Mouse (Mus musculus) kidney, adult 2 months (tissue): Measurements from ENCODE around the gene Cers6. TPM values are rescaled to one million over a fixed set of nuclear protein-coding genes. Genes with fewer than 3 reads are reported as not detected.

ENCODE experiments used
- DNase-seq: peaks from one replicate; pipeline ENCODE4 v3.0.0; 2021
- H3K27ac ChIP-seq: fragments of 200-500 bp; 2 replicates; pipeline ENCODE4 v1.5.1; 2012; ENCODE audit warnings: low read depth, low read length, control low read depth, inconsistent platforms; ENCODE audit not compliant: insufficient read depth
- H3K27me3 ChIP-seq: fragments of 200-500 bp; replicated peaks from 2 replicates; pipeline ENCODE4 v1.6.1; 2012; ENCODE audit warnings: mild to moderate bottlenecking, moderate library complexity, low read length, inconsistent platforms; ENCODE audit not compliant: control insufficient read depth, insufficient read depth
- H3K36me3 ChIP-seq: fragments of 200-500 bp; 2 replicates; pipeline ENCODE4 v1.6.1; 2012; ENCODE audit warnings: mild to moderate bottlenecking, moderate library complexity, low read length, inconsistent platforms; ENCODE audit not compliant: control insufficient read depth, insufficient read depth
- H3K4me1 ChIP-seq: fragments of 200-500 bp; 2 replicates; pipeline ENCODE4 v1.6.1; 2011; ENCODE audit warnings: low read length; ENCODE audit not compliant: control insufficient read depth, insufficient read depth
- H3K4me3 ChIP-seq: fragments of 200-500 bp; 2 replicates; pipeline ENCODE4 v1.5.1; 2011; ENCODE audit warnings: mild to moderate bottlenecking, low read depth, low read length, control low read depth; ENCODE audit not compliant: insufficient read depth
- CTCF ChIP-seq: fragments of 200-500 bp; conservative IDR thresholded peaks from 2 replicates; pipeline ENCODE4 v1.5.1; 2011; ENCODE audit warnings: low read depth, mild to moderate bottlenecking, control low read depth, low read length, moderate library complexity, mixed read lengths; ENCODE audit not compliant: insufficient read depth, insufficient read length
- POLR2A ChIP-seq: fragments of 200-500 bp; IDR thresholded peaks from one replicate; pipeline ENCODE4 v1.6.1; 2011; ENCODE audit warnings: low read depth, low read length, control low read depth
- WGBS: fragments of 180-500 bp; shearing (Covaris S2); methylation state at CpG from one replicate; pipeline ENCODE4 v1.1.7; 2018; 5-methylcytosine and 5-hydroxymethylcytosine counted together
- polyA plus RNA-seq: library from polyadenylated mRNA; depleted of rRNA; stranded (reverse); fragments of >200 nt; gene quantifications from 2 replicates; pipeline ENCODE4 v1.2.3, GENCODE M21; 2012

Cers6 gene
- polyA plus RNA-seq, 1 experiment = 11.1 TPM

DNA sequence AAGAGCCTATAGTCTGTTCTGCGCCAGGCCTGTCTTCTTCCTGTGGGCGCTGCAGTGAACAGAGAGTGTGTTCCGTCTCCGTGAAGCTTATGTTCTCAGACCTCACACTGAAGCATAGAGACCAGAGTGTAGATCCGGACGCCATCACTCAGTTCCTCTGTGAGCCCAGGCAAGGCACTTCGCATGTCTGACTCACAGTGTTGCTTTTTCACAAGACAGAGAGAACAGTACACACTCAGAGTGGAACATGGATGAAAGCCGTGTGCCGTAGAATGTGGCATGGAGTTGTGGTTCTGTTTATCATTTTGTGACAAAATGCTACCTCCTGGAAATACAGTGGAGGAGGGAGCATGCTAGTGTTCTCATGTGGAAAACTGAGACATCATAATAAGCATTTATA is 120.1 kb downstream of the Cers6 start:
- no peak overlapping the region for H3K4me3 ChIP-seq
- TF ChIP-seq CTCF (no peak), POLR2A (no peak)
- no peak for DNase-seq
- no peak overlapping the region for H3K27ac ChIP-seq
- no peaks in the 10 kb centered on the region for H3K4me1 ChIP-seq
- no peaks in the 10 kb centered on the region for H3K36me3 ChIP-seq
- H3K27me3 ChIP-seq = no peaks in the 10 kb centered on the region
- WGBS = 92% methylated on average over 9 of the region's 9 CpGs

GRCm38 (mm10) chr2:68981756-68982409 is 120.6 kb downstream of the Cers6 start:
- no peak for DNase-seq
- Histone ChIP-seq H3K36me3 (no peaks in the 10 kb centered on the region), H3K4me1 (no peaks in the 10 kb centered on the region), H3K4me3 (no peak overlapping the region), H3K27me3 (no peaks in the 10 kb centered on the region), H3K27ac (no peak overlapping the region)
- TF ChIP-seq POLR2A (no peak), CTCF (no peak)
- 82% methylated on average over 11 of the region's 11 CpGs for WGBS

DNA sequence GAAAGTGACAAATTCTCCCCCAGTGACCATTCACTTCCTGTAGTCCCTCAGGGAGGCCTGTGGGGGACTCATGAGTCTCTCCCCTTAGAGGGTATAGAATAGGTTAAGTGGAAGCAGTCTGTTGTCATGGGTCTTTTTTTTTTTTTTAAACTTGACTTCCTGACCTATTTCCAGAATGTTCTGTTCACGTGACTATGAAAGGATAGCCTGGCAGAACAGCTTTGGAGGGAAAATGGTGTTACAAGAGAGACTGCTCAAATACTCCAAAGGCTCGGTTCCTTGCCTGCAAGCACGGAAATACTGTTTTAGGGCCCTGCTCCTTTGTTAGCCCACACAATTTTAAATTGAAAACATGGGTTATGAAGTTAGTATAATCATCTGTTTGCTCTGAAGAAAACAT is 121.7 kb downstream of the Cers6 start:
- Histone ChIP-seq H3K4me3 (no peak overlapping the region), H3K27me3 (no peaks in the 10 kb centered on the region), H3K36me3 (no peaks in the 10 kb centered on the region), H3K4me1 (no peaks in the 10 kb centered on the region), H3K27ac (no peak overlapping the region)
- DNase-seq = no peak
- 86% methylated on average over 3 of the region's 3 CpGs for WGBS
- TF ChIP-seq CTCF (no peak), POLR2A (no peak)

GRCm38 (mm10) chr2:68983431-68983830 is 122.2 kb downstream of the Cers6 start:
- 86% methylated on average over 3 of the region's 3 CpGs for WGBS
- H3K36me3 ChIP-seq = no peaks in the 10 kb centered on the region
- no peak overlapping the region for H3K4me3 ChIP-seq
- H3K4me1 ChIP-seq = no peaks in the 10 kb centered on the region
- H3K27me3 ChIP-seq = no peaks in the 10 kb centered on the region
- TF ChIP-seq CTCF (no peak), POLR2A (no peak)
- DNase-seq = no peak
- no peak overlapping the region for H3K27ac ChIP-seq

GRCm38 (mm10) chr2:68989117-68989516 is 127.9 kb downstream of the Cers6 start:
- H3K27ac ChIP-seq = no peak overlapping the region
- H3K36me3 ChIP-seq = no peaks in the 10 kb centered on the region
- DNase-seq = no peak
- peaks cover 3% of the 10 kb centered on the region; the same call in 1 of the 2 replicates for H3K4me1 ChIP-seq
- H3K27me3 ChIP-seq = no peaks in the 10 kb centered on the region
- TF ChIP-seq POLR2A = no peak
- TF ChIP-seq CTCF = no peak
- H3K4me3 ChIP-seq = no peak overlapping the region
- 94% methylated on average over 6 of the region's 6 CpGs for WGBS

DNA sequence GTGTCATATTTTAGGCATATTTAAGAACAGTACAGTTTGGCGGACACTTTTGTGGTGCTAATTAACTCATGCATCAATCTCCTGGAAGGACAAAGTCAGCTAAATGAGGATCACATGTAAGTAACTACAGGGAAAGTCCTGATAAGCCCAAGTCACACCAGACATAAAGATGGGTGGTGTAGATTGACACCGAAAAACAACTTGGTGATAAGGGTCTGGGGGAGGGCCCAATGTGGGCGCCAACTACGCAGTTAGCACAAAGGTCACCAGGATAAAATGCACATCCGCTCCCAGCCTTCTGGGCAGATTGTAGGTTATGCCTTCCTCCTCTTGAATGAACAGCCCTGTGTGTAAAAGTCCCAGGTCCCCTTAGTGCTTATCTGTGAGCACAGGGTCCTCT is 131.4 kb downstream of the Cers6 start:
- WGBS = 91% methylated on average over 5 of the region's 5 CpGs
- H3K4me3 ChIP-seq = no peak overlapping the region
- TF ChIP-seq POLR2A (no peak), CTCF (no peak)
- no peaks in the 10 kb centered on the region for H3K36me3 ChIP-seq
- peaks cover 3% of the 10 kb centered on the region; the same call in 1 of the 2 replicates for H3K4me1 ChIP-seq
- H3K27ac ChIP-seq = no peak overlapping the region
- no peak for DNase-seq
- H3K27me3 ChIP-seq = no peaks in the 10 kb centered on the region

- no peak for TF ChIP-seq POLR2A
- Histone ChIP-seq H3K27me3 (no peaks in the 10 kb centered on the region), H3K4me3 (no peak overlapping the region), H3K36me3 (no peaks in the 10 kb centered on the region), H3K27ac (no peak overlapping the region), H3K4me1 (peaks cover 3% of the 10 kb centered on the region; the same call in 1 of the 2 replicates)
- peak; percentile 49 for DNase-seq
These were observed 133.2 kb downstream of the Cers6 start for GRCm38 (mm10) chr2:68994441-68994840.

DNA sequence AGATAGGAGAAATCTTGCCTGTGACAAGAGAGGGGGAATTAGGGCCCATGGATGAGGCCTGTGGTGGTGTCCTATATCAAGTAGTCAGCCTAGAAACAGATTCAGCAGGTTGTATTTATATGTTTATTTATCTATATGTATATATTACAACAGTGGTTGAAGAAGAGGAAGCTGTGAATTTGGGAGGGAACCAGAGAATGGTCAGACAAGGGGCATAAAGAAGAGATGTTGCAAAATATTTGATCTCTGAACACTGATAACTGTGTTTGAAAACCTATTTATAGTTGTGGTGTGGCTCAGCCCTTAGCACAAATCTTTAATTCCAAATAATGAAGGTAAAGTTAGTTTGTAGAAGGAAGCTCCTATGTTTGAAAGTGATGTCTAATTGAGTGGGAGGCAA is 134.5 kb downstream of the Cers6 start:
- no peak for DNase-seq
- TF ChIP-seq CTCF (no peak), POLR2A (no peak)
- H3K4me3 ChIP-seq = no peak overlapping the region
- H3K36me3 ChIP-seq = no peaks in the 10 kb centered on the region
- no peak overlapping the region for H3K27ac ChIP-seq
- no peaks in the 10 kb centered on the region for H3K27me3 ChIP-seq
- H3K4me1 ChIP-seq = peaks cover 6% of the 10 kb centered on the region; the same call in 1 of the 2 replicates
